Mouse (Mus musculus): ENCODE data around the gene Nufip2. TPM values are rescaled to one million over a fixed set of nuclear protein-coding genes. Genes with fewer than 3 reads are reported as not detected.
"Not testable (repeated sequence)": the region's sequence is repeated elsewhere in the genome, so short reads cannot be mapped to it uniquely, and the experiment has no call there.

Nufip2 gene
- 10.4 and 11.1 TPM in 2 replicates for polyA plus RNA-seq (2012; rRNA removed)

DNA sequence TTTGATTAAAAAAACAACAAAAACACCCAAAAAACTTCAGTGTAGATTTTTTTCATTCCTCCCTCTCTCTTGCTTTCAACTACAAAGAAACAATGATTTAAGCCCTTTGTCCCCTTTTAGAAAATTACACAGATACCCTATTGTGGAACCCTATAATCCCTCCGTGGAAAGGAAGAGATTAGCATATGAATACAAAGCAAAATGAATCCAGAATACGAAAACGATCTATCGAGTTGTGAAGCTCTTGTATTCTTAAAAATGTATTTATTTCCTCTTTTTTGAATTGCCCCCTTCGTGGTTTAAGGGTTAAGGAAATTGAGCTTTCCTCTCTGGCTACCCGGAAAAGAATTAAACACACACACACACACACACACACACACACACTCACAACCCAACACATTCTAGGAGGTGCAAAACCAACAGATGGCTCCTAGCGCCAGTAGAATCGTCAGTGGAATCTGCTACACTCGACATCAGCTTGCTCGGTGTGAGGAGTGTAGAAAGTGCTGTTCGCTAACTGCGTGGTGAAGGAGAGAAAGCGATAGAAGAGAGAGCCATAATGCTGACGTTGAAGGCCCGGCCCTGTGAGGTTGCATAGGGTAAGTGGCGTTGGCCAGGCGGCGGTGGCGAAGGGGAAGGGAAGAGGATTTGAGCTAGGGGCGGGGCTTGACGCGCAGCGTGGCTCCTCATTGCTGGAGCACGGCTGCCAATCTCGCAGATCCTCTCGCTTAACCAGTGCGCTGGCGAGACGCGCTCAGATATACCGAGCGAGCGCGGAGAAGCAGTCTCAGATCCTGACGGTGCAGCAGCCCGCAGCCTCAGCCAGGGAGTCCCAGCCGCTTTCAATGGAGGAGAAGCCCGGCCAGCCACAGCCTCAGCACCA lies at the start of gene Nufip2:
TSS of gene Nufip2 (plus strand) at position 773 of the 883 bp plus-strand sequence.
- DNase-seq (ENCODE audit: low read depth): peak; percentile 86

GRCm38 (mm10) chr11:77641390-77641789 lies 44.6 kb upstream of the Nufip2 start:
- DNase-seq (ENCODE audit: low read depth): no peak

- DNase-seq (ENCODE audit: low read depth): no peak
Measured at GRCm38 (mm10) chr11:77645481-77645880, 40.5 kb upstream of the Nufip2 start.

DNA sequence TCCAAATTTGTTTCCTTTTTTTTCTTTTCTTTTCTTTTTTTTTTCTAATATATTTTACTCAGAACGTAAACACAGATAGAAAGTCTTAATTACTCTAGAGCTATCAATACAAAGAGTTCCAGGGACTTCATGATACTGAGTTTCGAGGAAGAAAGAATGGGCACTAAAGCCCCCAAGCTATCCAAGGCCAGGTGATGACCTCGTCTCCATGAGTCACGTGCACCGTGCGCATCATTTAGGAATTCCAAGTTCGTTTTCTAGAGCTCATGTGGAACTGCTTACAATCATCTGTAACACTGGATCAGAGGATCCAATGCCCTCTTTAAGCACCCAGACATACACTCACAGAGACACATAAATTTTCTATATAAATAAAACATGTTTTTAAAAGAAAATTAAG lies 37.1 kb upstream of the Nufip2 start:
- DNase-seq (ENCODE audit: low read depth): no peak

- DNase-seq (ENCODE audit: low read depth): no peak
Measured at GRCm38 (mm10) chr11:77652484-77652883, 33.5 kb upstream of the Nufip2 start.

- not testable (repeated sequence) for DNase-seq (ENCODE audit: low read depth)
Measured at GRCm38 (mm10) chr11:77653406-77654190, 32.4 kb upstream of the Nufip2 start.

DNA sequence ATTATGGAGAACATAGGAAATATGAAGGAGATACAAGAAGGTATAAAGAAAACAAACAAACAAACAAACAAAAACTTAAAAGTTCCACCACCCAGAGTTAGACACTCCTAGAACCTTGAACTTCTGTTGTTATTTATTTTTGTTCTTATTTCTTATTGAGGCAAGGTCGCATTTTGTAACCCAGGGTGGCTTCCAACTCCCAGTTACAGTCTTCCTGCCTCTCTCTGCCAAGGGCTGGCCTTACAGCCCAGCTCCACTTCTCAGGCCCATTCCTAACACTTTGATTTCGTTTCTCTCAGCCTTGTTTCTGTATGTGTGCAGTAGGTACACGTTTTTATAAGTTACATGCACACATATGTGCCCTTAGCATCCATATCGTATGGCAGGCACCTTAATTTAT lies 26.0 kb upstream of the Nufip2 start:
- no peak for DNase-seq (ENCODE audit: low read depth)

DNA sequence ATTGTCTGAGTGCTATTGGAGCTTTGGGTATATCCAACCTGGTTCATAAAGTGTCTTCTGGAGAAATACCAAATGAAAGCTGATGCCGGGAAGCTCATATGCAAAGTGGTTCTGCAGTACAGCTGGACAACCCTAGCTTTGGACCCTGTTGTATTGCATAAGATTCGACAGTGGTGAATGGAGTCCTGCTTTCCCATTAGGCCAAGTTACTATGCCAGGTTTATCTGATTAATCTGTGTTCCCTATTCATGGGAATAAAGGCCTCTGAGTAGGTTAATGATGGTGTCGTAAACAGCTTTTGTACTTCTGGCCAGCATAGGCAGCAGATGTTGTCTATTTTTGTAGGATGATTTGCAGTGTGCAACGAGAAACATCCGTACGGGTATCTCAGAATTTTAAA lies 22.3 kb upstream of the Nufip2 start:
- DNase-seq (ENCODE audit: low read depth): no peak

- DNase-seq (ENCODE audit: low read depth): no peak
Measured at GRCm38 (mm10) chr11:77664046-77664445, 21.9 kb upstream of the Nufip2 start.

- DNase-seq (ENCODE audit: low read depth): not testable (repeated sequence)
Measured at GRCm38 (mm10) chr11:77665384-77665783, 20.6 kb upstream of the Nufip2 start.

DNA sequence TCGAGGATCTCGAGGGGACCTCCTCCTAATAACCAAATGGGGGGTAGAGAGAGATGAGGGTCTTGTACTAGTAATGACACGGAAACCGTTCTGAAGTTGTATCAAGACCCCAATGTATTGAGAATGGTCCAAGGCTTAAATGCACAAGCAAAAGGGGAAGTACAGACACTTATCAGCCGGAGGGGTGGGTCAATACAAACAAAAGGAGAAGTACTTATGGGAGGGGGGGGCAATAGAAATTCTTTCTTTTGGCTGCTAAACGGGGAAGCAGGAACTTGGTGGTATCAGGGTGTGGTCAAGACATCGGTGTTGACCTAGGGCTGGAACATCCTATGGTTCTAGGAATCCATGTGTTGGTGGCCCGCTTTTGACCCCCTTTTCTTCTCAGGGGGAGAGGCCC lies 19.2 kb upstream of the Nufip2 start:
- not testable (repeated sequence) for DNase-seq (ENCODE audit: low read depth)

- no peak for DNase-seq (ENCODE audit: low read depth)
Measured at GRCm38 (mm10) chr11:77672746-77673145, 13.2 kb upstream of the Nufip2 start.

DNA sequence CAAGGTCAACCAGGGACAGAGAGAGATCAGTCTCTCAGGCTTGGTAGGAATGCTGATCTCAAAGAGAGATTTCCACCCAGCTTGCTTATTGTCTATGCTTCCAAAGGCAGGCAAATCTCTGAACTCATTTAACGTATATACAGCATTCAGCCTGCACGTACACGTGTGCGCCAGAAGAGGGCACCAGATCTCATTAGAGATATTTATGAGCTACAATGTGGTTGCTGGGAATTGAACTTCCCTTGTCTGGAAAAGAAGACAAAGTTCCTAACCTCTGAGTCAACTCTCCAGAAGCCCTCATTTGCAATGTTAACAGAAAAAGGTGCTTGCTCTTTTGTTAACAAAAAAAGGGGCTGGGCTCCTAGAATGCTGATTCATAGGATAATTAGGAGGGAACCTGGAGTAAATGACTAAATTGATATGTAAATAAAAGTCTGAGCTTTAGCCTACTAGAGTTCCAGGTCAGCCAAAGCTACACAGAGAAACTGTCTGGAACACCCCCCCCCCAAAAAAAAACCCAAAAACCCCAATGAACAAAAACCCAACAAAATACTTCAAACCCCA lies 12.4 kb upstream of the Nufip2 start:
- no peak for DNase-seq (ENCODE audit: low read depth)

DNA sequence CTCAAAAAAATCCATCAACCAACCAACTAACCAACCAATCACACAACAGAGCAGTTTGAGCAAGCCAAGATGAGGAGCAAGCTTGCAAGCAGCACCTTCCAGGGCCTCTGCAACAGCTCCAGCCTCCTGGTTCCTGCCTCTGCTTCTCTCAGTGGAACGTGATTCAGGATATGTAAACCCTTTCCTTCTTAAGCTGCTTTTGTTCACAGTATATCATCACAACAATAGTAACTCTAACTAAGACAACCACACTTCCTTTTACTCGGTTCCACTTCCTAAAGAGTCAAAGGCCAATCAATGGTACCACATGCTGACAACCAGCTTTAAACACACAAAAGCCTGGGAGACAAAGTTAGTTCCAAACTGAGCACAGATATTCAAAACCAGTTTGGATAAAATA lies 5.9 kb upstream of the Nufip2 start:
- DNase-seq (ENCODE audit: low read depth): no peak

GRCm38 (mm10) chr11:77684896-77685295 lies 1.1 kb upstream of the Nufip2 start:
- DNase-seq (ENCODE audit: low read depth): no peak

DNA sequence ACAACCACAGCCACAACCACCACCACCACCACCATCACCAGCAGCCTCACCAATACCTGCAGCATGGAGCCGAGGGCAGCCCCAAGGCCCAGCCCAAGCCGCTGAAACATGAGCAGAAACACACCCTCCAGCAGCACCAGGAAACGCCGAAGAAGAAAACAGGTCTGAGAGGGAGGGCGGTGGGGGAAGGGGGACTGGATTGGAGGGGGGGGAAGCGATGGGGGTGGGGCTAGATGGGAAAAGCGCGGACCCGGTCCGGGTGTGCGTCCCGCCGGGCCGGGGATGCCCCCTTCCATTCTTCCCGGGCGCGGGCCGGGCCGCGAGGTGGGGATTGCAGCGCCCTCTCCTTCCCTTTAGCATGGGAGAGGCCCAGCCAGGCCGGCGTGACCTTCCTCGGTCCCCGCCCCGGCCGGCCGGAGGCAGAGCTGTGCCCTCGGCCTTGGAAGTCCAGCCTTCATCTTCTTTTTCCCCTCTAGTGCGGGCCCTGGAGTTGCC lies 438 bp downstream of the Nufip2 start:
- no peak for DNase-seq (ENCODE audit: low read depth)

DNA sequence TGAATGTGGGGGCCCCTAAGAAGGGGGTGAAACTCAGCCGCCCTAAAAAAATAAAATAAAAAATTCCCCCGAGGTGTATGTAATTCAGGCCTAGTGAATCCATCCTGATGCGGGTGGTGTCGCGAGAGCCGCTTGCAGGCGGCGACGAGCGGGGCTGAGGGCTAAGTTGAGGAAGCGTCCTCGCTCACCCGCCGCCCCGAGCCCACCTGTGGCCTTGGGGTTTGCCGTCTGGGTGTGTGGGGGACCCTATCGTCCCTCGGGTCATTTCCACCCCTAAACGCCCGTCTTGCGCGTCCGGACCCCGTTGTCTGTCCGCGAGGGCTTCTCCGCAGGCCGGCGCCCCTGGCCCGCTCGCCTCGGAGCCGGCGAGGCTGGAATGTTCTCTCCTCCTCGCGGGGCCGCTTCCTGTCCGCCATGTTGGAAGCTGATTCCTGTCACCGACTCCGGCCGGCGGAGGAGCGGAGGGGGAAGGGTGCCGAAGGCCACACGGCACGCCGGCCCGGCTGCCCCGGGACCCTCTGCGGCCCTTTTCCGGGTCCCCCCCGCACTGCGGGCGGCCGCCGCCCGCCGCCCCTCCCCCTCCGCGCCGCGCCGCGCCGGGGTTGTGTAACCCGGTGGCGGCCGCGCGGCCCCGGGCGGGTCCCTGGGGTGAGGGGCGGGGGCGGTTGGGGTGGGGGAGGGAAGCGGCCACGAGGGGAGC lies 1.0 kb downstream of the Nufip2 start:
- no peak for DNase-seq (ENCODE audit: low read depth)

DNA sequence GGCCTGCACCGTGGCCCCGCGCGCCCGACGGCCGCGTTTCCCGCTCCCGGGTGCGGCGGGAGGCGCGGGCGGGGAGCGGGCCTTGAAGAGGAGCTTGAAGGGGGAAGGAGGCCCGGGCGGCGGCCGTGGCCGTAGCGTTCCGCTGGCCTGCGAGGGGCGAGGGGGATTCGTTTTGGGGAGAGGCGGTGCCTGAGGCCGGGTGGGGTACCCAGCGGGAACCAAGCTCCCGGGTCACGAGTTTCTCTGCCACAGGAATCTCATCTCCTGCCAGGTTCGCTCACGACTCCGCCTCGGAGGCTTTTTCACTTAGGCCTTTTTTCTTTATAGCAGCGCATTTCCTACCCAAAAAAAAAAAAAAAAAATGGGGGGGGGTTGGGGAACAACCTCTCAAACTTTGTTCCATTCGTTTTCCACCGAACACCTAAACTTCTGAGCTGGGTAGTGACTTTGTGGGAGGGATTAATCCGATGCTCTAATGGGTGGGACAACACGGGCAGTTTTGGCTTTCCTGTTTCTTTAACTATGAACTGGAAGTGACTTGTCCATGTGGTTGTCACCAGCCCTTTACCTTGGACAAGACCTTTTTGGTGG lies 1.7 kb downstream of the Nufip2 start:
- no peak for DNase-seq (ENCODE audit: low read depth)

- DNase-seq (ENCODE audit: low read depth): no peak
Measured at GRCm38 (mm10) chr11:77693026-77693425, 7.1 kb downstream of the Nufip2 start.

GRCm38 (mm10) chr11:77697232-77697631 lies 11.3 kb downstream of the Nufip2 start:
- DNase-seq (ENCODE audit: low read depth): no peak

DNA sequence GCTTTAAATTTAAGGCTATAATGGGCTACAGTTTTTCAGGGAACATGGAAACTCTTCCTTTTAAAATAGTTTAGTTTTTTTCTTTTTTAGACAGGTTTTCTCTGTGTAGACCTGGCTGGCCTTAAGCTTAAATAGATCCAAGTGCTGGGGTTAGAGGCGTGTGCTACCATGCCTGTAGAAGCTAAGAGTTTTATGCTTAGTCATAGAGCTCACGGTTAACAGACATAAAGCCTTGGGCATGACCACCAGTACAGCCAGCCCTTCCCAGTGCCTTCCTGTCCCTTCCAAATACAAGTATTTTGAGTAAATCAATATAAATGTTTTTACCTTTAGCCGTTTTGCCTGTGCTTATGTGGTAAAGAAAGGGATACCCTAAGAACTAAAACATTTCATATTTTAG lies 20.0 kb downstream of the Nufip2 start:
- no peak for DNase-seq (ENCODE audit: low read depth)
